Mouse (Mus musculus) adrenal gland, adult 18-20 months (tissue): Measurements from ENCODE around the gene Gm12166. TPM values are rescaled to one million over a fixed set of nuclear protein-coding genes. Genes with fewer than 3 reads are reported as not detected.

Experiments used
- DNase-seq, 2 experiments: peaks; one replicate each; pipeline ENCODE4 v3.0.0; 2021 to 2022; ENCODE audit warnings: low spot score in 2 of 2
- total RNA-seq, 2 experiments: library from RNA; stranded (reverse); gene quantifications; 1 replicate in 1 of 2; 2 replicates in 1 of 2; pipeline ENCODE4 v1.2.3; 2021

Gm12166 gene
- total RNA-seq, 2 experiments from 2014 or later, result 3.1 to 3.3 TPM

DNA sequence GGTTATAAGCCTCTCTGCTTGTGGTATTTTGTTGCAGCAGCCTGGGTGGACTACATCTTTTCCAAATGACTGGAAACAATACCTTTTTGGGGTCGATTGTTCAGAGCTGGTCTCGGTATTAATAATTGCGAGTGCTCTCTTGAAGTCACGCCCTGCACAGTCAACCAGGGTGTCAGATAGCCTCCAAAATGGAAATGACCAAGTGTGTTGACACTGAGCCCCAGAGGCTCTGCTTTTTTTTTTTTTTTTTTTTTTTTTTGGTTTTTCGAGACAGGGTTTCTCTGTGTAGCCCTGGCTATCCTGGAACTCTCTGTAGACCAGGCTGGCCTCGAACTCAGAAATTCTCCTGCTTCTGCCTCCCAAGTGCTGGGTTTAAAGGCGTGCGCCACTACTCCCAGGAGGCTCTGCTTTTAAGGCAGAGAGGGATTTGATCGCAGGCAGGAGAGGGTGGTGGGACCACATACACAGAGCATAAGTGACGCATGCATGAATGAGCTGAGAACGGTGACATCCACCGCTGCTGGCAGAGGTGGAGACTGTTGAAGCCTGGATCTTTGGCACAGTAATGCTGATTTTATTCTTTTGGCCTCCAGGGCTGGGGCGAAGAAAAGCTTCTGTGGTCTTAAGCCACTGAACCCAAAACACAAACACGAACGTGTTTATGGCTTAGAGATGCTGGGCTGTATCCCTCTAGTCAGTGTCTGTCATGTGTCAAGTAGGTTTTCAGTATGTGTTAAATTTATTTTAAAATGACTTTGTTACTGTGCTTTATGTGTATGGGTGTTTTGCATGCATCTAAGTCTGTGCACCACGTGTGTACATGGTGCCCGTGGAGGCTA, 21.9 kb upstream of the Gm12166 start:
- no peak for DNase-seq

DNA sequence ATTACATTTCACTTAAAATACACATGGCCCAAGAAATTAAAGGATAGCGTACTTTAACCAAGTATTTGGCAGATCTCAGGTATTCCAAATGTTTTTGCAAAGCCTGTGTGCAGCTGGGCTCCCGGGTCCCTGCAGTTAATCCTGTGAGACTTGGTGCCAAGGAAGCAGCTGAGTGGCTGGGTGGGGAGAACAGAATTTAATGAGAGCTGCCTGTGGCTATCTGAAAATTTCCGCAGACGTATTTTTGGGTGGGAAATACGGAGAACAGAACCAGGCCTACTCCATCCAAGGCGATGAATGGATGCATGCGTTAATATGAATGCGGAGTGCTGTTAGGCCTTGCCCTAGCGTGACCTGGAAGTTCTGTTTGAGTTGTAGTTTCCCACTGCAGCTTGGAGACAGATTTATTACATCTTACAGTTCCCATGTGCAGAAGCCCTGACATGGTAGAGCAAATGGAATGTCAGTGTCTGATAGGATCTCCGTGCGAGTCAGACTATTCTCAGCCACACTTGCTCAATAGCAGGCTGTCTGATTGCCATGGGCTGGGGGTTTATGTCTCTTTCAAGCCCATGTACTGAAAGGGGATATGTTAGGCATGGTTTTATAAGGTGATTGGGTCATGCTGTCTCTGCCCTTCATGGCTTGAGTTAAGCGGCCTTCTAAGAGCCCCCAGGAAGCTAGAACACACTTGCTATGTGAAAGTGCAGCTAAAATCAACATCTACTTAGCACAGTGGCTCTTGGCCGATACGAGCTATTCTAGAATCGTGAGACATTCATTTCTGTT, 21.1 kb upstream of the Gm12166 start:
- DNase-seq, result no peak

DNA sequence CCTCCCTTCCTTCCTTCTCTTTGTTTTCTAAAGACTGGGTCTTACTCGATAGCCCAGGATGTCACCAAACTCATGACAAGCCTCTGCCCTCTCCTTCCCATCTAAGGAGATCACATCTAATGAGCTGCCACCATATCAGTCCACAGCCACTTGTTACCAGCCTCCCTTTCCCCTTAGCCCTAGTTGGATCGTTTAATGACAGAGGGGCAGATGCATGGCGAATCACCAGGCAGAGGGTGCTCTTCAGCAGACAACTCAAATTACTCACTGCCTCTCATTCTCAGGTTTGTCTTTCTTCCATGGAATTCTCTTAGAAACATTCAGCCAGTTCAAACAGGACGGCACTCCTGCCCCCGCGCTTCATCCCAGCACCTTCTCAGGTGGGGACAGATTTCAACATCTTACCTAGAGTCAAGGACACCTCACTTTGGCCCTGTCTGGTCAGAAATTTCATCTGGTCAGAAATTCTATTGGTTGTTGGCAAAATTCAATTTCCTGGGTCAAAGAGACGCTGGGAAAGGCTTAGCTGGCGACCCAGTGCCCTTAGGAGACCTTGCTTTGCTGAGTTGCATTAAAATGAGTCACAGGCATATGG, 20.4 kb upstream of the Gm12166 start:
- DNase-seq, result no peak

- no peak for DNase-seq
Measured at GRCm38 (mm10) chr11:46070789-46071188, 18.7 kb upstream of the Gm12166 start.

GRCm38 (mm10) chr11:46070161-46070560, 18.0 kb upstream of the Gm12166 start:
- DNase-seq, result no peak

GRCm38 (mm10) chr11:46069408-46070003, 17.4 kb upstream of the Gm12166 start:
- no peak for DNase-seq

GRCm38 (mm10) chr11:46068756-46069407, 16.8 kb upstream of the Gm12166 start:
- DNase-seq, result no peak

- no peak for DNase-seq
Measured at GRCm38 (mm10) chr11:46067371-46068060, 15.4 kb upstream of the Gm12166 start.

DNA sequence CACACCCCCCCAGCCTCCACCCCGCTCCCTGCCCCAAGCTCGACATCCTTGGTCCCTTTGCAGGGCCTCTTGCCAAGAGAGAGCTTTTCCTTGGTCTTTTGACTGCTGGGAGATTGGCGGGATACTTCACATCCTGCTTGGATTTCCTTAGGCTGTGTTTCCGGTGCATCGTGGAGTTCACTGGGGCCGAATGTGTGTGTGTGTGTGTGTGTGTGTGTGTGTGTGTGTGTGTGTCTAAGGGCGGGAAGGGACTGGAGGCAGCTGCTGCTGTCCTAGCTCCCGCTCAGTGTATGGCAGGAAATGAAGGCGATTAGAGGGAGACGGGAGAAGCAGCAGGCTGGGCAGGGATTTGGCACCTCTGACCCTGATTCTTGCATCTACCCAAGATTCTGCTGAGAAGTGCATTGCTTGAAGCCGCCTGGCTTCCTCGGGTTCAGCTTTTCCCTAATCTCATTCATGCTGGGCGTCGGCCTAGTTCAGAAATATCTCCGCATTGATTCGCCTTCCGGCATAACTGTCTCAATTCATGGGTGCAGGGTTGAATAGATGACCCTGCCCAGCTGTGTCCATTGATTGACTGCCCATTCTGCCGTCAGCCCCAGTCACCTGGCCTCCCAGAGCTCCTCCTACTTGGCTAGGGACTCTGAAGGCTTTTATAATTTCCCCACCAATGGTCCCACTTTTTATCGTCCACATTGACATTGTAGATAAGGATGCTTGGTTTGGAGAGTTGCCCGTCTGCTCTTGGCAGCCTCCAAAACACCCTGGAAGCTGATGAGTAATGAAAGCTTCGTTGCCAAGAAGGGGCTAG, 13.3 kb upstream of the Gm12166 start:
- DNase-seq, result peak in 1 of 2 experiments; percentile 60

DNA sequence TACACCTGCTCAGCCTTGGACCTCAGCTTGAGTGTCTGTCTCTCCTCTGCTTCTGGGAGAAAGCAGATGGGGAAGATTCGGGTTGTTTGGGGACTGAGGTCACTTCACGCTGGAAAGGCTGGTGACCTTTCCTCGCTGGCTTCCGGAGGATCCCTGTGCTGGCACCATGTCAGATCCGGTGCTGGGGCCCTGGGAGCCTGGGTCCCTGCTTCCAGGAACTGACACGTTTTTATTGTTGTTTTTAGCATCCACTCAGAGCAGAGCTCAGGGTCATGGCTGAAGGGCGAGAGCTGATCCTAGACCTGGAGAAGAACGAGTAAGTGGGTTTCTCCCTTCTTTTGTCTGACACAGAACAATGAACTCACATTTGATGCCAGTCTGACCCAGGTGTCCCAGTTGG, 12.6 kb upstream of the Gm12166 start:
- DNase-seq, result no peak

DNA sequence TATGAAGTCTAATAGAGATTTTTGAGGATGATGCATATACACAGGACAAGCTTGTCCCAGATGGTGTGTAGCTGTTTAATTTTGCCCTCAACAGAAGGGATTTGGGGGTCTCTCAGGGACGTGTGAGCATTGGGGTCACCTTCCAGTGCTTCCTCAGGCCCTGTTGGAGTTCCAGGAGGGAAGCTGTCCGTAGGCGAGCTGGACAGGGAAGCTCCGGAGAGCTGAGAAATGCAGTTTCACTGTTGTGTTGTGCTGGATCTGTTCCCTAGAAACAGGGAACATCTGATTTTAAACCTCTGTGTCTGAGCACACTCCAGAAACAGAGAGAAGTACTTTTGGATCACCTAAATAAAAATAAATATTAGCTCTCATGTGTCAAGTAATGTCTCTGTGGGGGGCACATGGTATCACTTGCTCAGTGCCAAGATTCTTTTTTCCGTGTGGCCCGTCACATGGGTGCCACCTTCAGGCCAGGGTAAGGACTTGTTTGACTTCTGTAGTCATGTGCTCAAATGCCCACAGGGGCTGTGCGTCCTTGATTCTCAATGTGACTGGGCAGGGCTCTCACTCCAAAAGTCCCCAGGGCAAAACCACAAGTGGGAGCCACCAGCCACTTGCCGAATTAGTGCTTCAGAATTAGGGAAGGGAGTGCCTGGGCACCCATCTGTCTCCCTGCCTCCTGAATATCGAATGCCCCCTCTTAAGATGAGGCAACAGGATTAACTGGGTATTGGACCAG, 11.0 kb upstream of the Gm12166 start:
- no peak for DNase-seq

DNA sequence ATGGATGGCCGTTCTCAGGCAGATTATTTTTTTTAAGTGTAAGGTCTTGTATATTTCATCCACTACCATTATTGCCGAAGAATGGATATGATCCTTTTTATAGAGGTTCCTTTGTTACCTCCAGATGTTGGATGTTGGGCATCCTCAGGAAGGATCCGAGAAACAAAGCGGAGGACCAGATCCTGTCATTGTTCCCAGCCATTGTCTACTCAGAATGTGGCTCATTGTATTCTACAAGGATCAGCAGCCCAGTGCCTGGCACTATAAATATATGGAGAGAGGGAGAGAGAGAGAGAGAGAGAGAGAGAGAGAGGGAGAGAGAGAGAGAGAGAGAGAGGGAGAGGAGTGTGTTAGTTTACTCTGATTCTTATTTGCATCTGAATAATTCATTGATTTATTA, 10.4 kb upstream of the Gm12166 start:
- no peak for DNase-seq

- no peak for DNase-seq
Measured at GRCm38 (mm10) chr11:46061776-46062445, 9.8 kb upstream of the Gm12166 start.

- DNase-seq, result no peak
Measured at GRCm38 (mm10) chr11:46060651-46061020, 8.5 kb upstream of the Gm12166 start.

DNA sequence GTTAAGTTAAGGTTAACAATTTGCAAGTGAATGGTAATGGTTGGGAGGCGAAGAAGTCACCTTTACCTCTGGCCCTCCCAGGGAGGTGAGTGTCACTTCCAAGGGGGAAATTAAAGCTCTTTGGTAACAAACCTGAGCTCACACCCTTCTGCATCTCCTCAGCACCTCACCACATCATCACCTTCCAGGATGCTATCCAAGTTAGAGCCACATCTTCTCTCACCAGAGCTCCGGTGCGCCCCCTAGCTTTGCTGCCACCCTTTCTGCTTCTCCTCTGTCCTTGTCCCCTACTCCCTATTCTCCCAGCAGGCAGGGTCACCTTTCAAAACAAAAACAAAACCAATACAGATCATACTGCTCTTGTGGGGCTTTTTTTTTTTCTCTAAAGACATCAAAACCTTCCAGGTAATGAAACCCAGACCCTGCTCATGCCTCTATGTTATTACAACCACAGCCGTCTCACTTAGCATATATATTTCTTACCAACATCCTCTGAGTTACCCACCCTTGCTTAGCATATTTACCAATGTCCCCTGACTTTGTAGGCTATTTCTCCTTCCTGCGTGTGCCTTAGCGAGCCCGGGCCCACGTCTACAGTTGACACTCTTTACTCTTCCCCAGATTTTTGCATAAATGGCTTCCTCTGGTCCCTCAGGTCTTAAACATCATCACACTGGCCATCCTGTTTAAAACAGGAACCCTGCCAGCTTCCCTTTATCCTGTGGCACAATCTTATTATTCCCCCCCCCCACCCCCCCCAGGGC, 7.9 kb upstream of the Gm12166 start:
- no peak for DNase-seq

DNA sequence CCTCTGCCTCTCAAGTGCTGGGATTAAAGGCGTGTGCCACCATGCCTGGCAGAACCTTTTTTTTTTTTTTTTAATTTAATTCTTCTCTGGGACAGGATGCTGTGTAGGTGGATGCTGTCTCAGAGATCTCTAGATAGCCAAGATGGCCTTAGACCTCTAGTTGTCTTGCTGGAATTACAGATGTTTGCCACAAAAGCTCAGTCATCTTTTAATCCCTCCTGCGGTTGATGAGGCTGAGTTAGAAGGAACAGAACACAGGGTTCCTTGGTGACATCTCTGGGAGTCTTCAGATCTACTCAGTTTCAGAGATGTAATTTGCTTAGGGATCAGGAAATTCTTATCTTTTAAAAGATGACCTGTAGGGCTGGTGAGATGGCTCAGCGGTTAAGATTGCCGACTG, 6.8 kb upstream of the Gm12166 start:
- no peak for DNase-seq

DNA sequence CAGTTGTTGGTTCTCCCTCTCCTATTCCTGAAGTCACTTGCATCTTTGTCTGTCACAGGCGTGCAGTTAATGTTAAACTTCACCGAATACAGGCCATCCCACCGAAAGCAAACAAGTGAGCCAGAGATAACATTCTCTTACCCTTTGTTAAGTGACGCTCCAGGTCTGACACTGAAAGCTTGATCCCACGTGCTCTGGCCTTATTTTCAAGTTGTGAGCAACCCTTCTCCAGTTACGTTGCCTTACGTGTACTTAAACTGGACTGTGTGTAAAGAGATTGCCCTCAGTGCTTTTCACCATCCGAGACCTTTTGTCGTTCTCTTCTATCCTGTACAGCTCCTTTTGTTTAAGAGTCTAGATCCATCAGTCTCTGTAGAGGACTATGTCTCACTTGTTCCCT, 5.9 kb upstream of the Gm12166 start:
- DNase-seq, result no peak
